Mouse (Mus musculus): ENCODE data around the gene Kdm4a.

The Kdm4a gene

GRCm38 (mm10) chr4:118154889-118155288, 25.0 kb downstream of the Kdm4a start:
- DNase-seq (ENCODE audit: low spot score in 2 of 2): no peak

DNA sequence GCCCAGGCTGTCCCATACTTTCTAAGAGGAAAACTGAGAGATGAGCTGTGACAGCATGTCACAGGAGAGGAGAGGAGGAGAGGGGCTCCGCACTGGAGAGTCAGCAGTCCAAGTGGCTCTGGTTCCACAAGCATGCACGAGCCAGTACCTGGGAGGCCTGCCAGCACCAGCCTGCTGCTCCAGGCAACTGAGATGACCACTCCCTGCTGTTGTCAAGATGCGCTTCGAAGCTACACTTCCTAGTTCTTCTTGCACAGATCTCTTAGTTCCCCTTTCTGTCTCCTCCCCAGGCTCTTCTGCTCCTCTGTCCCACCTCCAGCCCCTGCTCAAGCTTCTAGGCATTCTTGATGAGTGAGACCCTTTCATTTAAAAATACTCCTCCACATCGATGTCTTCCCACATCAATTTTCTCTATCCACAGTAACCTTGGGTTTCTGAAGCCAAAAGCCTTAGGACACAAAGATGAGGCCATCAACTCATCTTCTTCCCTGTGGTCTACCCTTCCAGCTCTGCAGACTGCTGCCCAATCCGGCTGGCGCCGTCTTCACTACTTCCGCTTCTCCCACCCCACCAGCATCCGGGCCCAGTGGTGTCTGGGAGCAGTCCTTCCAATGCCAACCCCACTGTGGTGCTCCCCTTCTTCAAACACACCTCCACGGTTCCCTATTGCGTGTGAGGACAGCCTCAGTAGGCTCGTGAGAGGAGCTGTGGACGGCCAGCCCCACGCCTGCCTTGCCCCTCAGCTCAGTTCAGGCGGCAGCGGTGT, 27.6 kb downstream of the Kdm4a start:
- peak; percentile 73 to 77 for DNase-seq (ENCODE audit: low spot score in 2 of 2)

- no peak for DNase-seq (ENCODE audit: low spot score in 2 of 2)
Measured at GRCm38 (mm10) chr4:118150804-118151203, 29.0 kb downstream of the Kdm4a start.

DNA sequence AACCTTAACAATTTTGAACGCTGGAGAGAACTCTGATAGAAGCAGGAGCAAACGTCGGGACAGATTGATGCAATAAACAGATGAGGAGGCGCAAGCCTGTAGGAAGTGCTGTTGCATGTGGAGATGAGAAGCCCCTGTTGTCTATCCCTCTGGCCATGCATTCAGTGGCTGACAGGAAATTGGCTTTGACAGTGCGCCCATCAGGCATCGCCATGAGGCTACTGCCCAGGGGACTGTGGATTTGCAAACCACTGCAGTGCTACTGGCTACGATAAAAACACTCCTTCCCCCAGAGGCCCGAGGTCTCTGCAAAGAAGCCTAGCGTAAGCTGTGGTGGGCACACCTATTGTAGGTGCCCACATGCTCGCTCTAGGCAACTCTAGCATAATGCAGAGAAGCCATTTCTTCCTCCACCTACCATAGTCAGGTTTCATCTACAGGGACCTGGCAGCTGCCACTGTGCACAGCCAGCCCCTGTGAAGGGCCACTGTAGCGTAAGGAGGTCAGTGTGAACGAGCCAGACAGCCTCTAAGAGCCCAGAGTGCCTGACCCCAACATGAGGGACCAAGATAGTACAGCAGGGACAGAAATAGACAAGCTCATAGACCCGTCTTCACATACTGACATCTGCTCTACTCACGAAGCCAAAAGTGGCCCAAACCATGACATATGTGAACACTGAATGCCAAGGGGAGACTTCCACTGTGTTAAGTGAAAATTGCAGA, 29.7 kb downstream of the Kdm4a start:
- DNase-seq (ENCODE audit: low spot score in 2 of 2): no peak

DNA sequence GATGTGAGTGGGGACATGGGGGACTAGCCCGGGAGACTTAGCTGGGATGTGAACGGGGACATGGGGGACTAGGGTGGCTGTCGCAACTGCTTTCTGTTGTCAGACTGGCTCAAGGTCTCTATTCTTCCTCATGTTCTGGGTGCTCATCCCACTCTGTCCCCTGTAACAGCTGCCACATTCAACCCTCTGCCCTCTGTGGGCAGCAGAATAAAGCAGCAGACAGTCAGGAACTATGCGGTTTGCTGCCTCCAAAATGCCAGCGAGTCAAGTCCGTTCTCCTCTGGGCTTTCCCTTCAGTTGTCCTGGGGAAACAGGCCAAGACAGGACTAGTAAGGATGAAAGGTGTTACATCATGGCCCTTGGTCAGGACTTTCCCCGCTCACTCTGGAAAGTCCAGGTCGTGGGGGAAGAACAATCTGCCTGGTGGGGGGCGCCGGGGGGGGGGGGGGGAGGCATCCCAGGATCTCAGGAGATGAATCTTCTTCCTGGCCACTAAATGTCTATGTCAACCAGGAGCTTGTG, 30.7 kb downstream of the Kdm4a start:
- no peak for DNase-seq (ENCODE audit: low spot score in 2 of 2)

- no peak for DNase-seq (ENCODE audit: low spot score in 2 of 2)
Measured at GRCm38 (mm10) chr4:118148317-118148687, 31.5 kb downstream of the Kdm4a start.

GRCm38 (mm10) chr4:118147547-118148316, 32.1 kb downstream of the Kdm4a start:
- DNase-seq (ENCODE audit: low spot score in 2 of 2): no peak

DNA sequence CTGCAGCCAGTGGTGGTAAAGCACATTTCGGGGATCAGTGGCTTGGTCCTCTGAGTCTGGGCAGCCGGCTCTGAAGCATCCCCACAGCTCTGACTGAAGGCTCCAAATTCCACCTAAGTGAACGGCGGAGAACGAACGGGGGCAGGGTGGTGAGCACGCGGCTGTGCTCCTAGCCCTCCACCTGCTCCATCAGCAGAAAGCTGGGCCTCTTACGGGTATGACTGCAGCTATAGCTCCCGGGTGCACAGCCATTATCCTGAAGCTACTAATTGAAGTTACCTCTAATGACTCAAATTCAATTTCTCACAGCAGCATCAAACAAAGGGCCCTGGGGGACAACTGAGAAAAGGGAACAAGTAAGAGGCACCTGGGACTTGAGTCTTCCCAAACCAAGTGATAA, 32.8 kb downstream of the Kdm4a start:
- DNase-seq (ENCODE audit: low spot score in 2 of 2): no peak

DNA sequence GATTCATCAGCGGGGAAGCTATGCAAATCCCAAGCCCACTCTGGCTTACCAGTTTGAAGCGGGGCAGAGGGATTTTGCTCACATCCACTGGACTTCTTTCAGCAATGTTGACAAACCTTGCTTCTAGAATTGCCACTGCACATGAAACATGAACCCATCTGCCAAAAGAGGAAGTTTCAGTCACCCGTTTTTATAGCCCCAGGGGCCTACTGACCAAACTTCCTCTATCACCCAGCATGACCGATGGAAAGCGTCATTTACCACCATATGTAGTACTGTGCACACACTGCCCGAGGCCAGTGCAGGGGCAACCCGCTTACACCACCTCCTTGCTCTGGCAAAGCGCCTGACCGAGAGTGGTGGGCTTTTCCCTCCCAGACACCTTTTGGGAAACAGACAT, 35.5 kb downstream of the Kdm4a start:
- no peak for DNase-seq (ENCODE audit: low spot score in 2 of 2)

GRCm38 (mm10) chr4:118143679-118144078, 36.2 kb downstream of the Kdm4a start:
- DNase-seq (ENCODE audit: low spot score in 2 of 2): no peak

GRCm38 (mm10) chr4:118141511-118141910, 38.3 kb downstream of the Kdm4a start:
- no peak for DNase-seq (ENCODE audit: low spot score in 2 of 2)

DNA sequence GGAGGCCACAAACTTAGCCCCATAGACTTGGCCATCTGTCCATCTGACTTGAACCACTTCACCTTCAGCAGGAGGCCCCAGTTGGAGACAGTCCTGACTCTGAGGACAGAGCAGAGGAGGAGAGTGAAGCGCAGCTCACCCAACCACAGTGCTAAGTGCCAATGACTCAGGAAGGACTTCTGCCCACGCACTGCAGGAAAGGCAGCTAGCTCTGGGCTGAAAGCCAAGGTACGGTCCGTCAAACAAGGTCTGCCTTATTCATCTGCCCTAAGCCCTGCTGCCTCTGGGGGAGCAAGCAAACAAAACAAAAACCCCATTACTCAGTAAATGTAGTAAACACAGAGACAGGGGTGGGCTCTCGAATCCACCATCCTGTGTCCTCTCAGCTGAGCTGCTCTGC, 41.0 kb downstream of the Kdm4a start:
- peak; percentile 79 to 81 for DNase-seq (ENCODE audit: low spot score in 2 of 2)

- no peak for DNase-seq (ENCODE audit: low spot score in 2 of 2)
Measured at GRCm38 (mm10) chr4:118137857-118138256, 42.0 kb downstream of the Kdm4a start.

GRCm38 (mm10) chr4:118137311-118137710, 42.5 kb downstream of the Kdm4a start:
- DNase-seq (ENCODE audit: low spot score in 2 of 2): no peak

- DNase-seq (ENCODE audit: low spot score in 2 of 2): no peak
Measured at GRCm38 (mm10) chr4:118135414-118135813, 44.4 kb downstream of the Kdm4a start.

DNA sequence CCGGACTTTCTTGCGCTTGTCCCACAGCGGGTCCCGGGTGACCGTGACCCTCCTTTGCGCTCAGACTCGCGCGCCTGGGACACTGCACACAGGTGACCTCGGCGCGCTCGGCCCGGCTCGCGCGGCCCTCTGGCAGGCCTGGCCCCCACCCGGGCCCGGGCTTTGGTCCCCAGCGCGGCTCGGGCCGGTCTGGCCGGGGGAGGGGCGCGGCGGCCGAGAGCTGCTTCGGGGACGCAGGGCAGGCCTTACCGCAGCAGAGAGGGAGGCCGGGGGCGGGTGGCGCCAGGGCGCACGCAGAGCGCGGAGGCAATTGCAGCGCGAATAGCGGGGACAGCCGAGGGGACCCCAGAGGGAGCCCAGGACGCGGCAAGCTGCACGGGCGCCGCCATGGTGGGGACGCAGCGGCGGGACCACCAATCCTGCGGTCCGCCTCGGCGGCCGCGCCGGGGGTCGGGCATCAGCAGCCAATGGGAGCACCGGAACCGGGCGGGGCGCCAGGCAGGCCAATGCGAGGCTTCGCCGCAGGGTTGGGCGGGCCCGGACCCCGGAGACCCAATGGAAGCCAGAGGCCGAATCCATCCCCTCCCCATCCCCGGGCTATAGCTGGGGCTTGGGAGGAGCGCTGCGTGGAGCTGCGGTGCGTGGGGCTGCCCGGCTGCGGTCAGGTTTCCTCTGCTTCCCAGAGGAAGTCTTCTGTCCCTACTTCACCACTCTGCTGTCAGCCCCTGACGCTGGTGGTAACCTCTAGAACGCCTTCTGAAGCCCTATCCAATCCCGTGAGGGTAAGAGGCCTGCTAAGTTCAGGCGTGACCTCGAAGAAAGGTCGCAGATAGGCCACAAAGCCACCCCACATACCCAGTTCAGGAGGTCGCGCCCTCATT, 45.1 kb downstream of the Kdm4a start, which contains the start of gene St3gal3:
Gene St3gal3 (minus strand): TSS at position 430 of the 881 bp plus-strand sequence.
- DNase-seq (ENCODE audit: low spot score in 2 of 2): peak; percentile 99

DNA sequence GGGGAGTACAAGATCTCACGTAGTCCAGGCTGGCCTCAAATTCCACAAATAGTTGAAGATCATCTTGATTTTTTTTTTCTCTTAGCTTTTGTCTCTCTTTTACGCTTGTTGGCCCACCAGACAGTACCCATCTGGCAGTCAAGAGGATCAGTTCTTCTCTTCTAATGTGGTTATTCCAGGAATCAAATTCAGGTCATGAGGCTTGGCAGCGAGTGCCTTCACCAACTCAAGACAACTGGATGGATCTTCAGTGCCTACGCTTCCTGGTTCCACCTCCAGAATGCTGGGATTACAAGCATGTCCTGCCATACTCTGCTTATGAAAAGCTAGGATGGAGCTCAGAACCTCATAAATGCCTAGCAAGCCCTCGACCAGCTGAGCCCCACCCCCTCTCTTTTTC, 48.5 kb downstream of the Kdm4a start:
- no peak for DNase-seq (ENCODE audit: low spot score in 2 of 2)

GRCm38 (mm10) chr4:118123030-118123704, 56.7 kb downstream of the Kdm4a start:
- no peak for DNase-seq (ENCODE audit: low spot score in 2 of 2)

DNA sequence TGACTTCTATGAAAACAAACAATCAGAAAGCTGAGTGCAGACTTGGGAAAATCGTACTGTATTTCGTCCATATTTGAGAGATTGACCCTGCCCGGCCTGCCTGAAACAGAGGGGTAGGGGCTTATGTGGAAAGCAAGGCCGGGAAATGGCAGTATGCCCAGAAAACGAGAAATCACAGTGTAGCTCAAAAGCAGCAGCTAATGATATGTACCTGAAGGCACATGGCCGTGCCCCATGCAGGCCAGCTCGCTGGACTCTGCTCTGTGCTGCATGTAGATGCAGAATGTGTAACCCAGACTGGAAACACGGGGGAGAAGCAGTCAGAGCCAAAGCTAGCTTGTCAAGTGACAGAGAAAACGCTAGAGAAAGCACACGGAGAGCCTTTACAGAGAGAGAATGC, 57.8 kb downstream of the Kdm4a start:
- DNase-seq (ENCODE audit: low spot score in 2 of 2): no peak

DNA sequence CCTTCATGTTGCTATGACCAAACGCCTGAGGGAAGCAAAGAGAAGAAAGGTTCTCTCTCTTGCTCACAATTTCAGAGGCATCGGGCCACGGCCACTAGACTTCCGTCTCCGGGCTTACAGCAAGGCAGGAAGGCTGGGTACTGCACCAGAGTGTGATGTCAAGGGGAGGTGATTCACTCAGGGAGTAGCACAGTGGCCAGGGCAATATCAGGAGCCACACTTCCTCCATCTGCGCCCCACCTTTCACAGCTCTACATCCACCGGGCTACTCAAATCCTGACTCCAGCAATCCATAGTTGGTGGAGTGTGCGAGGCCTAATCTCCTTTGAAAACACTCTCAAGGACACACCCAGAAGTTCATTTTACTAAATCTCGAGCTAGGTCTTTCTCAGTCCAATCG, 62.3 kb downstream of the Kdm4a start:
- no peak for DNase-seq (ENCODE audit: low spot score in 2 of 2)

DNA sequence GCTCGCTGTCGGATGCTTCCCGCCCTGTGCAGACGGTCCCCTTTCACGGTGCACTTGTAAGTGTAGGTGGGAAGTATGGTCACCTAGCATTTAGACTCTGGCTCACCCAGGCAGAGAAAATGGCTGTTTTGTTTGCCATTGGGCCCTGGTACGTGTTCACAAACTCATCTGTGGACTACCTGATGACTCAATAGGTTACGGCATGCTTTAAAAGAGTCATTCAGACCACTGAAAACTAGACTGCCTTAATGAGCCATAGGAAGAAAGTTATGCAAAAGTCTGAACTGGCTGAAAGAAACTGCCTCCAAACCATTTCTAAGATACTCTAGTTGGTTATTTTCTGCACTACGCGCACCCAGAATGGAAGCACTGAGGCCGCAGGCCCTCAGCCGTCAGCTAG, 63.7 kb downstream of the Kdm4a start:
- DNase-seq (ENCODE audit: low spot score in 2 of 2): no peak
